Mouse (Mus musculus) intestine, embryonic 16.5 days (tissue): ENCODE measurements around the gene Tle4. TPM values are rescaled to one million over a fixed set of nuclear protein-coding genes. Genes with fewer than 3 reads are reported as not detected.

ENCODE experiments used
- ATAC-seq: fragments of 200-750 bp; cut with Nextera tagmentation; 2 replicates; pipeline ENCODE4 v1.8.0; 2017; ENCODE audit warnings: moderate TSS enrichment, moderate library complexity
- H3K27ac ChIP-seq: fragments of 300-500 bp; sonication (generic); 2 replicates; pipeline ENCODE4 v1.5.1; 2014; ENCODE audit warnings: mild to moderate bottlenecking, low read length
- H3K27me3 ChIP-seq: fragments of 300-500 bp; sonication (generic); replicated peaks from 2 replicates; pipeline ENCODE4 v1.6.1; 2014; ENCODE audit warnings: low read length, control low read depth, mixed read lengths; ENCODE audit not compliant: control insufficient read depth, insufficient read depth
- H3K36me3 ChIP-seq: fragments of 300-500 bp; sonication (generic); 2 replicates; pipeline ENCODE4 v1.6.1; 2014; ENCODE audit warnings: low read length, control low read depth; ENCODE audit not compliant: control insufficient read depth, insufficient read depth
- H3K4me1 ChIP-seq: fragments of 300-500 bp; sonication (generic); 2 replicates; pipeline ENCODE4 v1.6.1; 2014; ENCODE audit warnings: low read length, control low read depth, mixed read lengths; ENCODE audit not compliant: control insufficient read depth, insufficient read depth
- H3K4me2 ChIP-seq: fragments of 300-500 bp; sonication (generic); 2 replicates; pipeline ENCODE4 v1.6.1; 2014; ENCODE audit warnings: low read depth, low read length, control low read depth
- H3K4me3 ChIP-seq: fragments of 300-500 bp; sonication (generic); 2 replicates; pipeline ENCODE4 v1.5.1; 2014; ENCODE audit warnings: mild to moderate bottlenecking, low read length
- H3K9ac ChIP-seq: fragments of 300-500 bp; sonication (generic); 2 replicates; pipeline ENCODE4 v1.6.1; 2014; ENCODE audit warnings: low read depth, low read length
- H3K9me3 ChIP-seq: fragments of 300-500 bp; sonication (generic); 2 replicates; pipeline ENCODE4 v1.6.1; 2016; ENCODE audit warnings: low read length, control low read depth; ENCODE audit not compliant: control insufficient read depth
- WGBS: fragments of 180-500 bp; shearing (Covaris S2); extraction: QIAGEN DNeasy Blood & Tissue Kit; methylation state at CpG from one replicate; pipeline ENCODE4 v1.1.7; 2014; 5-methylcytosine and 5-hydroxymethylcytosine counted together
- polyA plus RNA-seq: library from polyadenylated mRNA; unstranded; fragments of >200 nt; fragmentation: Nextera tagmentation; extraction: Ambion mirVana; gene quantifications from 2 replicates; pipeline ENCODE4 v1.2.1, GENCODE M21; 2015

The Tle4 gene
- polyA plus RNA-seq, 1 experiment from 2014 or later: 11.5 TPM

GRCm38 (mm10) chr19:14578016-14578415, 19.8 kb downstream of the Tle4 start:
- 56% methylated on average over 4 of the region's 4 CpGs for WGBS
- Histone ChIP-seq H3K27me3 (no peaks in the 10 kb centered on the region), H3K9me3 (no peaks in the 10 kb centered on the region), H3K9ac (no peak overlapping the region), H3K27ac (no peak overlapping the region), H3K4me3 (no peak overlapping the region), H3K36me3 (no peaks in the 10 kb centered on the region), H3K4me1 (0 out of 2 replicates have a peak, but pooled peaks cover 5% of the 10 kb centered on the region), H3K4me2 (no peak overlapping the region)
- no peak for ATAC-seq

GRCm38 (mm10) chr19:14576311-14576710, 21.5 kb downstream of the Tle4 start:
- Histone ChIP-seq H3K4me3 (no peak overlapping the region), H3K27ac (no peak overlapping the region), H3K9me3 (no peaks in the 10 kb centered on the region), H3K9ac (no peak overlapping the region), H3K27me3 (no peaks in the 10 kb centered on the region), H3K4me1 (0 out of 2 replicates have a peak, but pooled peaks cover 5% of the 10 kb centered on the region), H3K4me2 (no peak overlapping the region), H3K36me3 (no peaks in the 10 kb centered on the region)
- ATAC-seq: no peak

- H3K4me1 ChIP-seq: no peaks in the 10 kb centered on the region
- H3K36me3 ChIP-seq: no peaks in the 10 kb centered on the region
- ATAC-seq: no peak
- H3K27ac ChIP-seq: no peak overlapping the region
- H3K4me2 ChIP-seq: no peak overlapping the region
- no peak overlapping the region for H3K4me3 ChIP-seq
- H3K9me3 ChIP-seq: no peaks in the 10 kb centered on the region
- H3K9ac ChIP-seq: no peak overlapping the region
- no peaks in the 10 kb centered on the region for H3K27me3 ChIP-seq
Measured at GRCm38 (mm10) chr19:14568879-14569278, 29.0 kb downstream of the Tle4 start.

GRCm38 (mm10) chr19:14567081-14567480, 30.8 kb downstream of the Tle4 start:
- Histone ChIP-seq H3K27ac (no peak overlapping the region), H3K36me3 (no peaks in the 10 kb centered on the region), H3K4me1 (no peaks in the 10 kb centered on the region; the same call in 1 of the 2 replicates), H3K9me3 (no peaks in the 10 kb centered on the region), H3K9ac (no peak overlapping the region), H3K4me3 (no peak overlapping the region), H3K27me3 (no peaks in the 10 kb centered on the region), H3K4me2 (no peak overlapping the region)
- whole genome bisulfite sequencing: 71% methylated on average over 3 of the region's 3 CpGs
- ATAC-seq: no peak

GRCm38 (mm10) chr19:14566564-14567021, 31.3 kb downstream of the Tle4 start:
- ATAC-seq: no peak
- H3K4me2 ChIP-seq: no peak overlapping the region
- 66% methylated on average over 5 of the region's 5 CpGs for WGBS
- no peak overlapping the region for H3K9ac ChIP-seq
- no peaks in the 10 kb centered on the region; the same call in 1 of the 2 replicates for H3K4me1 ChIP-seq
- no peak overlapping the region for H3K27ac ChIP-seq
- H3K4me3 ChIP-seq: no peak overlapping the region
- no peaks in the 10 kb centered on the region for H3K36me3 ChIP-seq
- no peaks in the 10 kb centered on the region for H3K9me3 ChIP-seq
- H3K27me3 ChIP-seq: no peaks in the 10 kb centered on the region

- Histone ChIP-seq H3K27me3 (no peaks in the 10 kb centered on the region), H3K4me2 (no peak overlapping the region), H3K36me3 (no peaks in the 10 kb centered on the region), H3K27ac (no peak overlapping the region), H3K9me3 (no peaks in the 10 kb centered on the region), H3K9ac (no peak overlapping the region), H3K4me1 (no peaks in the 10 kb centered on the region; the same call in 1 of the 2 replicates), H3K4me3 (no peak overlapping the region)
- WGBS: 73% methylated on average over 4 of the region's 4 CpGs
- no peak for ATAC-seq
Measured at GRCm38 (mm10) chr19:14565424-14566069, 32.3 kb downstream of the Tle4 start.

GRCm38 (mm10) chr19:14563273-14563959, 34.4 kb downstream of the Tle4 start:
- H3K4me3 ChIP-seq: no peak overlapping the region
- no peaks in the 10 kb centered on the region for H3K36me3 ChIP-seq
- H3K27ac ChIP-seq: no peak overlapping the region
- 86% methylated on average over 4 of the region's 4 CpGs for WGBS
- no peak for ATAC-seq
- H3K4me1 ChIP-seq: no peaks in the 10 kb centered on the region; the same call in 1 of the 2 replicates
- H3K4me2 ChIP-seq: no peak overlapping the region
- H3K27me3 ChIP-seq: no peaks in the 10 kb centered on the region
- H3K9ac ChIP-seq: no peak overlapping the region
- H3K9me3 ChIP-seq: no peaks in the 10 kb centered on the region

- ATAC-seq: peak; percentile 72; the same call in 1 of the 2 replicates
- H3K4me2 ChIP-seq: no peak overlapping the region
- H3K9me3 ChIP-seq: no peaks in the 10 kb centered on the region
- no peak overlapping the region for H3K27ac ChIP-seq
- no peak overlapping the region for H3K4me3 ChIP-seq
- no peak overlapping the region for H3K9ac ChIP-seq
- H3K4me1 ChIP-seq: no peaks in the 10 kb centered on the region
- 82% methylated on average over 3 of the region's 3 CpGs for WGBS
- no peaks in the 10 kb centered on the region for H3K36me3 ChIP-seq
- no peaks in the 10 kb centered on the region for H3K27me3 ChIP-seq
Measured at GRCm38 (mm10) chr19:14547871-14548270, 50.0 kb downstream of the Tle4 start.

GRCm38 (mm10) chr19:14547133-14547842, 50.6 kb downstream of the Tle4 start:
- H3K36me3 ChIP-seq: no peaks in the 10 kb centered on the region
- peak; percentile 77 for ATAC-seq
- no peaks in the 10 kb centered on the region for H3K9me3 ChIP-seq
- WGBS: 84% methylated on average over 8 of the region's 8 CpGs
- H3K27ac ChIP-seq: no peak overlapping the region
- no peaks in the 10 kb centered on the region for H3K27me3 ChIP-seq
- no peak overlapping the region for H3K4me2 ChIP-seq
- no peaks in the 10 kb centered on the region for H3K4me1 ChIP-seq
- H3K9ac ChIP-seq: no peak overlapping the region
- H3K4me3 ChIP-seq: no peak overlapping the region
